Mouse (Mus musculus) G1E (cell line): ENCODE results near the gene Treml4.

Source experiments
- CTCF ChIP-seq: IDR thresholded peaks from 2 replicates; pipeline ENCODE4 v1.5.1; 2012; ENCODE audit warnings: low read depth, low read length, inconsistent platforms, mixed read lengths
- GATA1 ChIP-seq: IDR thresholded peaks from 2 replicates; pipeline ENCODE4 v1.6.1; 2012; ENCODE audit warnings: borderline replicate concordance, low read length, inconsistent platforms, mixed read lengths
- POLR2AphosphoS5 ChIP-seq: IDR thresholded peaks from 2 replicates; pipeline ENCODE4 v1.6.1; 2012; ENCODE audit warnings: low read depth, low read length, inconsistent platforms; ENCODE audit not compliant: insufficient replicate concordance
- TAL1 ChIP-seq: conservative IDR thresholded peaks from 2 replicates; pipeline ENCODE4 v1.6.1; 2012; ENCODE audit warnings: low read depth, low read length, inconsistent platforms, mixed read lengths

GRCm38 (mm10) chr17:48233789-48234188 is 30.3 kb upstream of the Treml4 start:
- TF ChIP-seq CTCF: no peak
- TF ChIP-seq GATA1: no peak
- TF ChIP-seq TAL1: no peak
- TF ChIP-seq POLR2AphosphoS5: no peak
